8 mouse cellular contexts compared by ENCODE assay signal in the genomic region with DNA sequence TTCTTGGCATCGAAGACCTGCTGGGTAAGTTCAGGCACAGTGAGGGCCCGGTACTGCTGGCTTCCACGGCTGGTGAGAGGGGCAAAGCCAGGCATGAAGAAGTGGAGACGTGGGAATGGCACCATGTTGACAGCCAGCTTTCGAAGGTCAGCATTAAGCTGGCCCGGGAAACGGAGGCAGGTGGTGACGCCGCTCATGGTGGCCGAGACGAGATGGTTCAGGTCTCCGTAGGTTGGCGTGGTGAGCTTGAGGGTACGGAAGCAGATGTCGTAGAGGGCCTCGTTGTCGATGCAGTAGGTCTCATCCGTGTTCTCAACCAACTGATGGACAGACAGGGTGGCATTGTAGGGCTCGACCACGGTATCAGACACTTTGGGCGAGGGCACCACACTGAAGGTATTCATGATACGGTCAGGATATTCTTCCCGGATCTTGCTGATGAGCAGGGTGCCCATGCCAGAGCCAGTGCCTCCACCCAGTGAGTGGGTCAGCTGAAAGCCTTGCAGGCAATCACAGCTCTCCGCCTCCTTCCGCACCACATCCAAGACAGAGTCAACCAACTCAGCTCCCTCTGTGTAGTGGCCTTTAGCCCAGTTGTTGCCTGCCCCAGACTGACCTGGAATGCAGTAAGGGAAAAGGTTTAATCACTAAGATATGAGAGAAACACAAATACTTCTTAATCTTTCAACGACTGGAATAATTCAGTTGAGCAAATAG. TPM values are rescaled to one million over a fixed set of nuclear protein-coding genes. Genes with fewer than 3 reads are reported as not detected.
DNase-seq lines count a peak whose midpoint lies in the region; ATAC-seq lines count a peak whose summit lies in the region.

No protein-coding gene starts in this region.

- H3K9me3 ChIP-seq in heart, embryonic 12.5 days (replicated peaks): no peaks in the 10 kb centered on the region
- H3K9me3 ChIP-seq in forebrain, embryonic 16.5 days (ENCODE audit: control insufficient read depth, low read length): no peaks in the 10 kb centered on the region
- no peaks in the 10 kb centered on the region for H3K9me3 ChIP-seq in limb, embryonic 13.5 days

- peak overlapping the region; percentile 81 for H3K4me3 ChIP-seq in heart, embryonic 12.5 days
- H3K4me3 ChIP-seq in forebrain, embryonic 16.5 days (replicated peaks; ENCODE audit: low read length): peak overlapping the region; percentile 63
- peak overlapping the region; percentile 76 for H3K4me3 ChIP-seq in limb, embryonic 13.5 days

- peak overlapping the region; percentile 93 for H3K9ac ChIP-seq in heart, embryonic 12.5 days
- H3K9ac ChIP-seq in forebrain, embryonic 16.5 days (replicated peaks; ENCODE audit: low read depth, low read length): peak overlapping the region; percentile 83
- H3K9ac ChIP-seq in limb, embryonic 13.5 days: peak overlapping the region; percentile 98

- no peak for DNase-seq in heart, adult 8-10 months (ENCODE audit: low spot score)
- peak; percentile 68 for DNase-seq in adipocyte (ENCODE audit: low spot score)
- DNase-seq in gastrocnemius, postnatal 36 days: no peak
- no peak for DNase-seq in urinary bladder, postnatal 14 days (ENCODE audit: low spot score)

- H3K4me2 ChIP-seq in heart, embryonic 12.5 days: peak overlapping the region; percentile 91
- peak overlapping the region; percentile 84 for H3K4me2 ChIP-seq in forebrain, embryonic 16.5 days (ENCODE audit: low read length)
- peak overlapping the region; percentile 80 for H3K4me2 ChIP-seq in limb, embryonic 13.5 days (replicated peaks)

- intact Hi-C loops in gastrocnemius, postnatal 36 days (cut with DNase I): loop anchor here (2.0 kb wide), 1 partner anchor 37 kb away; no protein-coding TSS in a partner anchor

- no peaks in the 10 kb centered on the region for H3K27me3 ChIP-seq in heart, embryonic 12.5 days (replicated peaks)
- H3K27me3 ChIP-seq in forebrain, embryonic 16.5 days (replicated peaks; ENCODE audit: control insufficient read depth, insufficient read depth, low read length): no peaks in the 10 kb centered on the region
- H3K27me3 ChIP-seq in limb, embryonic 13.5 days: no peaks in the 10 kb centered on the region

- peaks cover 62% of the 10 kb centered on the region for H3K36me3 ChIP-seq in heart, embryonic 12.5 days
- peaks cover 41% of the 10 kb centered on the region for H3K36me3 ChIP-seq in forebrain, embryonic 16.5 days (ENCODE audit: control insufficient read depth, insufficient read depth)
- peaks cover 58% of the 10 kb centered on the region for H3K36me3 ChIP-seq in limb, embryonic 13.5 days

- WGBS in heart, embryonic 12.5 days: 80% methylated on average over 26 of the region's 26 CpGs
- 67% methylated on average over 26 of the region's 26 CpGs for WGBS in forebrain, embryonic 16.5 days
- WGBS in limb, embryonic 13.5 days: 77% methylated on average over 26 of the region's 26 CpGs

- peaks cover 41% of the 10 kb centered on the region for H3K4me1 ChIP-seq in heart, embryonic 12.5 days (replicated peaks)
- peaks cover 47% of the 10 kb centered on the region for H3K4me1 ChIP-seq in forebrain, embryonic 16.5 days (replicated peaks; ENCODE audit: control insufficient read depth, insufficient read depth, low read length)
- H3K4me1 ChIP-seq in limb, embryonic 13.5 days: peaks cover 45% of the 10 kb centered on the region

- ATAC-seq in heart, embryonic 12.5 days (ENCODE audit: insufficient number of reproducible peaks, low FRiP score): no peak
- ATAC-seq in forebrain, embryonic 16.5 days: no peak
- ATAC-seq in limb, embryonic 13.5 days (ENCODE audit: low FRiP score, low read depth): no peak
- ATAC-seq in megakaryocyte-erythroid progenitor cell, adult 5-6 weeks (replicated peaks; ENCODE audit: low FRiP score, low TSS enrichment, poor library complexity, severe bottlenecking): no peak

- no peak overlapping the region for H3K27ac ChIP-seq in heart, embryonic 12.5 days (ENCODE audit: poor library complexity, severe bottlenecking)
- H3K27ac ChIP-seq in forebrain, embryonic 16.5 days (ENCODE audit: low read length): no peak overlapping the region; the same call in 1 of the 2 replicates
- no peak overlapping the region for H3K27ac ChIP-seq in limb, embryonic 13.5 days

RNA-seq across cellular contexts. Expression of a gene that starts 2.5 kb away (rescaled TPM):
- polyA plus RNA-seq in heart, embryonic 12.5 days (2016; fragmentation: Nextera tagmentation; extraction: Ambion mirVana): 743 and 773 TPM in 2 replicates
- total RNA-seq in heart, adult 8-10 months (2022): 10 to 100 TPM; 65.2 to 94.6 (median 72.1) TPM
- 1,979 and 2,045 TPM in 2 replicates for polyA plus RNA-seq in forebrain, embryonic 16.5 days (2015; fragmentation: Nextera tagmentation; extraction: Ambion mirVana)
- polyA plus RNA-seq in limb, embryonic 13.5 days (2015; fragmentation: Nextera tagmentation; extraction: Ambion mirVana): 1,168 and 1,170 TPM in 2 replicates
- total RNA-seq in megakaryocyte-erythroid progenitor cell, adult 5-6 weeks (2014; fragmentation: Nextera tagmentation): 823 and 947 TPM in 2 replicates
- 678 and 844 TPM in 2 replicates for total RNA-seq in megakaryocyte-erythroid progenitor cell, adult 5-6 weeks (2017)
- 10 to 100 TPM; 34.7 to 38.6 TPM for total RNA-seq in gastrocnemius, postnatal 36 days (2021)

RNA-seq across cellular contexts. Expression of a gene that starts 5.7 kb away (rescaled TPM):
- 21.6 and 25.0 TPM in 2 replicates for polyA plus RNA-seq in heart, embryonic 12.5 days (2016; fragmentation: Nextera tagmentation; extraction: Ambion mirVana)
- total RNA-seq in heart, adult 8-10 months (2022): 10 to 100 TPM; 11.5 to 12.8 (median 12.0) TPM
- 10.6 and 13.2 TPM in 2 replicates for polyA plus RNA-seq in forebrain, embryonic 16.5 days (2015; fragmentation: Nextera tagmentation; extraction: Ambion mirVana)
- polyA plus RNA-seq in limb, embryonic 13.5 days (2015; fragmentation: Nextera tagmentation; extraction: Ambion mirVana): 13.5 and 15.5 TPM in 2 replicates
- 71.8 and 74.8 TPM in 2 replicates for total RNA-seq in megakaryocyte-erythroid progenitor cell, adult 5-6 weeks (2014; fragmentation: Nextera tagmentation)
- total RNA-seq in megakaryocyte-erythroid progenitor cell, adult 5-6 weeks (2017): 18.4 and 19.8 TPM in 2 replicates
- total RNA-seq in gastrocnemius, postnatal 36 days (2021): 1 to 10 TPM; 2.9 to 3.5 TPM

RNA-seq across cellular contexts. Expression of a gene that starts 12.6 kb away (rescaled TPM):
- polyA plus RNA-seq in heart, embryonic 12.5 days (2016; fragmentation: Nextera tagmentation; extraction: Ambion mirVana): 78.2 and 80.2 TPM in 2 replicates
- 100 to 1,000 TPM; 154 to 174 (median 157) TPM for total RNA-seq in heart, adult 8-10 months (2022)
- 83.5 and 89.3 TPM in 2 replicates for polyA plus RNA-seq in forebrain, embryonic 16.5 days (2015; fragmentation: Nextera tagmentation; extraction: Ambion mirVana)
- 50.2 and 57.5 TPM in 2 replicates for polyA plus RNA-seq in limb, embryonic 13.5 days (2015; fragmentation: Nextera tagmentation; extraction: Ambion mirVana)
- total RNA-seq in megakaryocyte-erythroid progenitor cell, adult 5-6 weeks (2014; fragmentation: Nextera tagmentation): 68.3 and 99.7 TPM in 2 replicates
- total RNA-seq in megakaryocyte-erythroid progenitor cell, adult 5-6 weeks (2017): 73.0 and 82.4 TPM in 2 replicates
- 10 to 100 TPM; 44.0 to 44.1 TPM for total RNA-seq in gastrocnemius, postnatal 36 days (2021)

RNA-seq across cellular contexts. Expression of a gene that starts 14.1 kb away (rescaled TPM):
- polyA plus RNA-seq in heart, embryonic 12.5 days (2016; fragmentation: Nextera tagmentation; extraction: Ambion mirVana): 37.6 and 38.6 TPM in 2 replicates
- total RNA-seq in heart, adult 8-10 months (2022): 10 to 100 TPM; 31.3 to 64.3 (median 38.9) TPM
- polyA plus RNA-seq in forebrain, embryonic 16.5 days (2015; fragmentation: Nextera tagmentation; extraction: Ambion mirVana): 6.4 and 9.9 TPM in 2 replicates
- polyA plus RNA-seq in limb, embryonic 13.5 days (2015; fragmentation: Nextera tagmentation; extraction: Ambion mirVana): 13.7 and 14.7 TPM in 2 replicates
- total RNA-seq in megakaryocyte-erythroid progenitor cell, adult 5-6 weeks (2014; fragmentation: Nextera tagmentation): 9.4 and 18.1 TPM in 2 replicates
- total RNA-seq in megakaryocyte-erythroid progenitor cell, adult 5-6 weeks (2017): 16.1 and 18.2 TPM in 2 replicates
- 1 to 10 TPM; 5.3 to 5.4 TPM for total RNA-seq in gastrocnemius, postnatal 36 days (2021)

RNA-seq across cellular contexts. Expression of a gene that starts 25.5 kb away (rescaled TPM):
- 48.9 and 50.7 TPM in 2 replicates for polyA plus RNA-seq in heart, embryonic 12.5 days (2016; fragmentation: Nextera tagmentation; extraction: Ambion mirVana)
- total RNA-seq in heart, adult 8-10 months (2022): 1 to 10 TPM; 1.7 to 2.9 (median 1.8) TPM
- 23.4 and 26.1 TPM in 2 replicates for polyA plus RNA-seq in forebrain, embryonic 16.5 days (2015; fragmentation: Nextera tagmentation; extraction: Ambion mirVana)
- polyA plus RNA-seq in limb, embryonic 13.5 days (2015; fragmentation: Nextera tagmentation; extraction: Ambion mirVana): 54.9 and 55.1 TPM in 2 replicates
- 27.0 and 32.4 TPM in 2 replicates for total RNA-seq in megakaryocyte-erythroid progenitor cell, adult 5-6 weeks (2014; fragmentation: Nextera tagmentation)
- total RNA-seq in megakaryocyte-erythroid progenitor cell, adult 5-6 weeks (2017): 15.0 and 26.4 TPM in 2 replicates
- 1 to 10 TPM; 1.6 to 2.0 TPM for total RNA-seq in gastrocnemius, postnatal 36 days (2021)

Comparison
In these comparisons a context has a peak if more than half of its experiments do, and no peak if none do; other contexts are left out.
1. RNA of a gene that starts 2.5 kb away (total RNA-seq): 678 to 947 TPM in megakaryocyte-erythroid progenitor cell, adult 5-6 weeks; 65.2 to 94.6 TPM in heart, adult 8-10 months and 34.7 to 38.6 TPM in gastrocnemius, postnatal 36 days; every median in the first group is over 4 times any median in the second.
2. Peak in every context shown above with its lines, with median percentiles within 50 percentile points of each other: H3K4me2 ChIP-seq, H3K4me3 ChIP-seq and H3K9ac ChIP-seq.